Mouse (Mus musculus) limb, embryonic 14.5 days (tissue): Measurements from ENCODE around the gene Dusp11. TPM values are rescaled to one million over a fixed set of nuclear protein-coding genes. Genes with fewer than 3 reads are reported as not detected.
"Not testable (repeated sequence)": the region's sequence is repeated elsewhere in the genome, so short reads cannot be mapped to it uniquely, and the experiment has no call there.

Experiments
- ATAC-seq: fragments of 200-750 bp; cut with Nextera tagmentation; 2 replicates; pipeline ENCODE4 v1.8.0; 2017; ENCODE audit warnings: low read depth, moderate number of reproducible peaks, moderate TSS enrichment; ENCODE audit not compliant: low FRiP score
- DNase-seq: peaks from one replicate; pipeline ENCODE4 v3.0.0-alpha.2; 2015; ENCODE audit warnings: low spot score
- H3K27ac ChIP-seq: fragments of 300-500 bp; sonication (generic); replicated peaks from 2 replicates; pipeline ENCODE4 v1.5.1; 2014; ENCODE audit warnings: low read depth, mild to moderate bottlenecking, low read length, moderate library complexity, mixed read lengths
- H3K27me3 ChIP-seq: fragments of 300-500 bp; sonication (generic); 2 replicates; pipeline ENCODE4 v1.6.1; 2014; ENCODE audit warnings: low read length, mixed read lengths; ENCODE audit not compliant: control insufficient read depth, insufficient read depth
- H3K36me3 ChIP-seq: fragments of 300-500 bp; sonication (generic); 2 replicates; pipeline ENCODE4 v1.6.1; 2014; ENCODE audit warnings: mild to moderate bottlenecking, low read length, moderate library complexity, mixed read lengths; ENCODE audit not compliant: control insufficient read depth, insufficient read depth
- H3K4me1 ChIP-seq: fragments of 300-500 bp; sonication (generic); 2 replicates; pipeline ENCODE4 v1.6.1; 2014; ENCODE audit warnings: antibody characterized with exemption, low read length, mixed read lengths; ENCODE audit not compliant: control insufficient read depth, insufficient read depth
- H3K4me2 ChIP-seq: fragments of 300-500 bp; sonication (generic); replicated peaks from 2 replicates; pipeline ENCODE4 v1.6.1; 2014; ENCODE audit warnings: low read depth, mild to moderate bottlenecking, low read length, moderate library complexity; ENCODE audit not compliant: severe bottlenecking
- H3K4me3 ChIP-seq: fragments of 300-500 bp; sonication (generic); replicated peaks from 2 replicates; pipeline ENCODE4 v1.5.1; 2014; ENCODE audit warnings: low read length
- H3K9ac ChIP-seq: fragments of 300-500 bp; sonication (generic); 2 replicates; pipeline ENCODE4 v1.6.1; 2014; ENCODE audit warnings: mild to moderate bottlenecking, low read depth, low read length, moderate library complexity; ENCODE audit not compliant: severe bottlenecking
- H3K9me3 ChIP-seq: fragments of 300-500 bp; sonication (generic); 2 replicates; pipeline ENCODE4 v1.6.1; 2016; ENCODE audit warnings: low read length; ENCODE audit not compliant: control insufficient read depth
- POLR2A ChIP-seq: fragments of 200-500 bp; IDR thresholded peaks from 2 replicates; pipeline ENCODE4 v1.8.0; 2012; ENCODE audit warnings: inconsistent platforms, mild to moderate bottlenecking, moderate library complexity, borderline replicate concordance; ENCODE audit not compliant: insufficient read depth, insufficient read length; ENCODE audit errors: extremely low read depth
- WGBS: fragments of 180-500 bp; shearing (Covaris S2); extraction: QIAGEN DNeasy Blood & Tissue Kit; methylation state at CpG from one replicate; pipeline ENCODE4 v1.1.7; 2014; 5-methylcytosine and 5-hydroxymethylcytosine counted together
- polyA plus RNA-seq, 2 experiments: library from polyadenylated mRNA; depleted of rRNA in 1 of 2; stranded (reverse) in 1 of 2; unstranded in 1 of 2; fragments of >200 nt; fragmentation: Nextera tagmentation in 1 of 2; extraction: Ambion mirVana in 1 of 2; gene quantifications; 2 replicates each; pipeline versions ENCODE4 v1.2.1 to v1.2.3; 2012 to 2014

The Dusp11 gene
- polyA plus RNA-seq, 2 experiments, result 46.3 to 115 TPM

GRCm38 (mm10) chr6:85929312-85929711, 32.2 kb downstream of the Dusp11 start:
- Histone ChIP-seq H3K36me3 (peaks cover 54% of the 10 kb centered on the region), H3K27me3 (no peaks in the 10 kb centered on the region), H3K9me3 (no peaks in the 10 kb centered on the region), H3K4me1 (no peaks in the 10 kb centered on the region), H3K9ac (no peak overlapping the region), H3K27ac (no peak overlapping the region), H3K4me3 (no peak overlapping the region), H3K4me2 (no peak overlapping the region)
- no peak for TF ChIP-seq POLR2A
- DNase-seq (no peak), ATAC-seq (no peak)
- WGBS, result 80% methylated on average over 1 of the region's 1 CpGs

- ATAC-seq (no peak), DNase-seq (no peak)
- peaks cover 68% of the 10 kb centered on the region for H3K36me3 ChIP-seq
Observed at GRCm38 (mm10) chr6:85927476-85928464, 33.7 kb downstream of the Dusp11 start.

GRCm38 (mm10) chr6:85926709-85927108, 34.8 kb downstream of the Dusp11 start:
- Histone ChIP-seq H3K36me3 (peaks cover 76% of the 10 kb centered on the region), H3K4me2 (no peak overlapping the region), H3K9me3 (no peaks in the 10 kb centered on the region), H3K9ac (no peak overlapping the region), H3K4me3 (no peak overlapping the region), H3K27ac (no peak overlapping the region), H3K4me1 (no peaks in the 10 kb centered on the region), H3K27me3 (no peaks in the 10 kb centered on the region)
- no peak for TF ChIP-seq POLR2A
- DNase-seq (no peak), ATAC-seq (no peak)
- 86% methylated on average over 1 of the region's 1 CpGs for WGBS

More at GRCm38 (mm10) chr6:85927476-85928464, 33.7 kb downstream of the Dusp11 start:
- WGBS, result 88% methylated on average over 9 of the region's 9 CpGs
- no peak for TF ChIP-seq POLR2A
- Histone ChIP-seq H3K4me2 (no peak overlapping the region), H3K27ac (no peak overlapping the region), H3K9ac (no peak overlapping the region), H3K4me1 (no peaks in the 10 kb centered on the region), H3K9me3 (no peaks in the 10 kb centered on the region), H3K4me3 (no peak overlapping the region), H3K27me3 (no peaks in the 10 kb centered on the region)

- TF ChIP-seq POLR2A, result no peak
- H3K36me3 ChIP-seq, result peaks cover 67% of the 10 kb centered on the region
- 84% methylated on average over 1 of the region's 1 CpGs for WGBS
- no peak overlapping the region for H3K4me2 ChIP-seq
- H3K4me3 ChIP-seq, result no peak overlapping the region
- H3K9me3 ChIP-seq, result no peaks in the 10 kb centered on the region
- H3K27me3 ChIP-seq, result no peaks in the 10 kb centered on the region
- no peak for DNase-seq
- ATAC-seq, result no peak
- H3K27ac ChIP-seq, result no peak overlapping the region
- no peaks in the 10 kb centered on the region for H3K4me1 ChIP-seq
- no peak overlapping the region for H3K9ac ChIP-seq
Observed at GRCm38 (mm10) chr6:85923643-85924042, 37.8 kb downstream of the Dusp11 start.

GRCm38 (mm10) chr6:85919401-85919800, 42.1 kb downstream of the Dusp11 start:
- no peak overlapping the region for H3K4me3 ChIP-seq
- peaks cover 29% of the 10 kb centered on the region for H3K36me3 ChIP-seq
- H3K4me2 ChIP-seq, result no peak overlapping the region
- H3K9ac ChIP-seq, result no peak overlapping the region
- DNase-seq, result no peak
- no peak overlapping the region for H3K27ac ChIP-seq
- WGBS, result 72% methylated on average over 4 of the region's 4 CpGs
- no peak for ATAC-seq
- peaks cover 10% of the 10 kb centered on the region; the same call in 1 of the 2 replicates for H3K4me1 ChIP-seq
- H3K9me3 ChIP-seq, result no peaks in the 10 kb centered on the region
- no peaks in the 10 kb centered on the region for H3K27me3 ChIP-seq
- TF ChIP-seq POLR2A, result no peak

GRCm38 (mm10) chr6:85918341-85918740, 43.1 kb downstream of the Dusp11 start:
- H3K27ac ChIP-seq, DNase-seq, ATAC-seq, H3K4me2 ChIP-seq, H3K9ac ChIP-seq, H3K9me3 ChIP-seq, H3K27me3 ChIP-seq, H3K4me3 ChIP-seq: not testable (repeated sequence)
- peaks cover 21% of the 10 kb centered on the region for H3K36me3 ChIP-seq
- H3K4me1 ChIP-seq, result peaks cover 10% of the 10 kb centered on the region; the same call in 1 of the 2 replicates
- WGBS, result 97% methylated on average over 3 of the region's 3 CpGs
